8 mouse cellular contexts compared by ENCODE assay signal in the genomic region with DNA sequence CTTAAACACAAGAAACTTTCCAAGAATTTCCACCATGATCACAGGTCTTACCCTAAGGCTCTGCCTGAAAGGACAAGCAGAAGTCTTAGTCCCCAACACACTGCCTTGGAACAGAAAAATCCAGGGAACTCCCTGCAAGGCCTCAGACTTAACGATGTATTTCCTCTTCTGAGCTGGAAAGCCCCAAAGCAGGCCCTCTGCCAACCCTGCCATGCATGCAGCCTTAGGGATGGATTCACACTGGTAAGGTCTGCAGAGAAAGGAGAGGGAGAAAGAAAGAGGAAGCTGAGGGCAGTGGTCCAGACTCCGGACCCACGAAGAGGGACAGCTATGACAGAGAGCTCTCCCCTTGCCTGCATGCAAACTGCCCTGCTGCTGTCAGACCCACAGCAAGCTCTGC. TPM values are rescaled to one million over a fixed set of nuclear protein-coding genes. Genes with fewer than 3 reads are reported as not detected.
DNase-seq lines count a peak whose midpoint lies in the region; ATAC-seq and TF ChIP-seq lines count a peak whose summit lies in the region.

No protein-coding gene starts in this region.

- H3K27ac ChIP-seq in thymus, adult 2 months (ENCODE audit: control insufficient read depth, insufficient read depth, low read length) = peak overlapping the region; percentile 66; the same call in 1 of the 2 replicates
- peak overlapping the region; percentile 5; the same call in 1 of the 2 replicates for H3K27ac ChIP-seq in hindbrain, postnatal 0 days
- no peak overlapping the region for H3K27ac ChIP-seq in liver, postnatal 0 days (ENCODE audit: low read depth)
- peak overlapping the region; percentile 64 for H3K27ac ChIP-seq in stomach, embryonic 15.5 days

- no peak for TF ChIP-seq POLR2A in thymus, adult 2 months (IDR thresholded peaks at IDR 0.05; ENCODE audit: control insufficient read depth, extremely low read depth, insufficient read depth, low read length, poor library complexity)

- DNase-seq in cerebellum, adult 8-10 months = peak; percentile 26
- no peak for DNase-seq in cerebellum, postnatal 4 days (ENCODE audit: low spot score in 2 of 2)
- DNase-seq in thymus, adult 2 months = no peak
- DNase-seq in thymus, postnatal 4 days = no peak
- DNase-seq in hindbrain, postnatal 0 days (ENCODE audit: low spot score) = no peak
- no peak for DNase-seq in liver, postnatal 0 days

- H3K27me3 ChIP-seq in thymus, adult 2 months (ENCODE audit: control insufficient read depth, insufficient read depth, low read length) = no peaks in the 10 kb centered on the region
- H3K27me3 ChIP-seq in hindbrain, postnatal 0 days (ENCODE audit: insufficient read depth, low read length) = no peaks in the 10 kb centered on the region
- peaks cover 11% of the 10 kb centered on the region for H3K27me3 ChIP-seq in liver, postnatal 0 days (ENCODE audit: insufficient read depth, low read length)
- no peaks in the 10 kb centered on the region for H3K27me3 ChIP-seq in stomach, embryonic 15.5 days (replicated peaks)

- no peak overlapping the region for H3K9ac ChIP-seq in hindbrain, postnatal 0 days (replicated peaks; ENCODE audit: low read length)
- no peak overlapping the region for H3K9ac ChIP-seq in liver, postnatal 0 days (replicated peaks)
- no peak overlapping the region for H3K9ac ChIP-seq in stomach, embryonic 15.5 days

- H3K4me3 ChIP-seq in thymus, adult 2 months (ENCODE audit: control insufficient read depth, insufficient read depth, low read length) = no peak overlapping the region
- peak overlapping the region; percentile 95 for H3K4me3 ChIP-seq in hindbrain, postnatal 0 days (ENCODE audit: low read length)
- no peak overlapping the region for H3K4me3 ChIP-seq in liver, postnatal 0 days (ENCODE audit: low read depth, low read length)
- H3K4me3 ChIP-seq in stomach, embryonic 15.5 days (replicated peaks) = peak overlapping the region; percentile 18

- ATAC-seq in hindbrain, postnatal 0 days = no peak
- ATAC-seq in liver, postnatal 0 days = no peak
- no peak for ATAC-seq in stomach, embryonic 15.5 days (ENCODE audit: insufficient read depth, low FRiP score, low read depth)
- no peak for ATAC-seq in inflammation-experienced regulatory T-cells, adult 6 months

- H3K9me3 ChIP-seq in hindbrain, postnatal 0 days (ENCODE audit: low read length) = no peaks in the 10 kb centered on the region
- H3K9me3 ChIP-seq in liver, postnatal 0 days (ENCODE audit: low read length) = no peaks in the 10 kb centered on the region
- H3K9me3 ChIP-seq in stomach, embryonic 15.5 days = no peaks in the 10 kb centered on the region

- 38% methylated on average over 3 of the region's 3 CpGs for WGBS in thymus, adult 2 months
- 30% methylated on average over 3 of the region's 3 CpGs for WGBS in hindbrain, postnatal 0 days
- 38% methylated on average over 3 of the region's 3 CpGs for WGBS in liver, postnatal 0 days (ENCODE audit: insufficient replicate concordance)
- WGBS in stomach, embryonic 15.5 days = 19% methylated on average over 3 of the region's 3 CpGs

- peak overlapping the region; percentile 81 for H3K4me2 ChIP-seq in hindbrain, postnatal 0 days (ENCODE audit: low read depth, low read length)
- H3K4me2 ChIP-seq in liver, postnatal 0 days (ENCODE audit: low read depth, low read length) = peak overlapping the region; percentile 48
- peak overlapping the region; percentile 78 for H3K4me2 ChIP-seq in stomach, embryonic 15.5 days

- no peak for TF ChIP-seq CTCF in thymus, adult 2 months (IDR thresholded peaks at IDR 0.05; ENCODE audit: borderline replicate concordance, control insufficient read depth, extremely low read depth, insufficient read depth, low read length, poor library complexity)
- no peak for TF ChIP-seq CTCF in hindbrain, postnatal 0 days (IDR thresholded peaks at IDR 0.05; ENCODE audit: low read depth)
- TF ChIP-seq CTCF in liver, postnatal 0 days (IDR thresholded peaks at IDR 0.05; ENCODE audit: low read depth) = no peak

- H3K36me3 ChIP-seq in thymus, adult 2 months (ENCODE audit: control insufficient read depth, insufficient read depth, low read length) = no peaks in the 10 kb centered on the region
- no peaks in the 10 kb centered on the region for H3K36me3 ChIP-seq in hindbrain, postnatal 0 days (ENCODE audit: insufficient read depth, low read length)
- H3K36me3 ChIP-seq in liver, postnatal 0 days (replicated peaks; ENCODE audit: insufficient read depth, low read length) = no peaks in the 10 kb centered on the region
- H3K36me3 ChIP-seq in stomach, embryonic 15.5 days = no peaks in the 10 kb centered on the region

- peaks cover 24% of the 10 kb centered on the region for H3K4me1 ChIP-seq in thymus, adult 2 months (replicated peaks; ENCODE audit: control insufficient read depth, insufficient read depth, low read length)
- H3K4me1 ChIP-seq in hindbrain, postnatal 0 days (ENCODE audit: insufficient read depth, low read length) = peaks cover 13% of the 10 kb centered on the region; the same call in 1 of the 2 replicates
- H3K4me1 ChIP-seq in liver, postnatal 0 days (ENCODE audit: insufficient read depth) = peaks cover 10% of the 10 kb centered on the region
- peaks cover 49% of the 10 kb centered on the region for H3K4me1 ChIP-seq in stomach, embryonic 15.5 days

- no peak for TF ChIP-seq EP300 in liver, postnatal 0 days (IDR thresholded peaks at IDR 0.05; ENCODE audit: low read depth)

RNA-seq across cellular contexts. Expression of gene Smurf1, which starts 2.2 kb away (rescaled TPM):
- 33.6 and 34.4 TPM in 2 replicates for polyA plus RNA-seq in thymus, adult 2 months (2012; rRNA removed)
- 57.9 and 58.1 TPM in 2 replicates for total RNA-seq in hindbrain, postnatal 0 days (2014; rRNA removed)
- 19.5 and 22.6 TPM in 2 replicates for polyA plus RNA-seq in hindbrain, postnatal 0 days (2015; fragmentation: Nextera tagmentation; extraction: Ambion mirVana)
- polyA plus RNA-seq in liver, postnatal 0 days (2015; fragmentation: Nextera tagmentation; extraction: Ambion mirVana) = 2.1 and 2.2 TPM in 2 replicates
- polyA plus RNA-seq in stomach, embryonic 15.5 days (2015; fragmentation: Nextera tagmentation; extraction: Ambion mirVana) = 14.3 and 14.4 TPM in 2 replicates
- polyA plus RNA-seq in inflammation-experienced regulatory T-cells, adult 6 months (2017; shearing (Covaris generic)) = 1 to 10 TPM; 2.7 to 6.8 (median 5.4) TPM

Comparison
In these comparisons a context has a peak if more than half of its experiments do, and no peak if none do; other contexts are left out.
1. H3K4me3 ChIP-seq: peak in hindbrain, postnatal 0 days (single experiment) and stomach, embryonic 15.5 days (single experiment); none in thymus, adult 2 months (single experiment) and liver, postnatal 0 days (single experiment).
2. Peak in every context shown above with its lines, with median percentiles within 50 percentile points of each other: H3K4me2 ChIP-seq.